Mouse (Mus musculus) heart, embryonic 11.5 days (tissue): ENCODE results near the gene Gpsm3. TPM values are rescaled to one million over a fixed set of nuclear protein-coding genes. Genes with fewer than 3 reads are reported as not detected.
A peak's percentile ranks its signal among the peaks of the same experiment; 100 is the strongest.

Source experiments
- ATAC-seq: fragments of 200-750 bp; cut with Nextera tagmentation; replicated peaks from 2 replicates; pipeline ENCODE4 v1.8.0; 2017; ENCODE audit warnings: moderate library complexity; ENCODE audit not compliant: insufficient number of reproducible peaks, low FRiP score, low TSS enrichment
- H3K27ac ChIP-seq: fragments of 300-500 bp; sonication (generic); 2 replicates; pipeline ENCODE4 v1.5.1; 2014; ENCODE audit warnings: mild to moderate bottlenecking, low read depth, low read length
- H3K27me3 ChIP-seq: fragments of 300-500 bp; sonication (generic); 2 replicates; pipeline ENCODE4 v1.6.1; 2014; ENCODE audit warnings: mild to moderate bottlenecking, low read length, mixed read lengths; ENCODE audit not compliant: control insufficient read depth, insufficient read depth
- H3K36me3 ChIP-seq: fragments of 300-500 bp; sonication (generic); 2 replicates; pipeline ENCODE4 v1.6.1; 2014; ENCODE audit warnings: mild to moderate bottlenecking, low read length, moderate library complexity, mixed read lengths; ENCODE audit not compliant: control insufficient read depth, insufficient read depth
- H3K4me1 ChIP-seq: fragments of 300-500 bp; sonication (generic); 2 replicates; pipeline ENCODE4 v1.6.1; 2014; ENCODE audit warnings: low read length; ENCODE audit not compliant: control insufficient read depth, insufficient read depth
- H3K4me2 ChIP-seq: fragments of 300-500 bp; sonication (generic); 2 replicates; pipeline ENCODE4 v1.6.1; 2014; ENCODE audit warnings: mild to moderate bottlenecking, moderate library complexity
- H3K4me3 ChIP-seq: fragments of 300-500 bp; sonication (generic); 2 replicates; pipeline ENCODE4 v1.5.1; 2014; ENCODE audit warnings: low read depth, low read length
- H3K9ac ChIP-seq: fragments of 300-500 bp; sonication (generic); 2 replicates; pipeline ENCODE4 v1.6.1; 2014; ENCODE audit warnings: mild to moderate bottlenecking, low read depth, low read length, moderate library complexity
- H3K9me3 ChIP-seq: fragments of 300-500 bp; sonication (generic); replicated peaks from 2 replicates; pipeline ENCODE4 v1.6.1; 2016; ENCODE audit warnings: low read length; ENCODE audit not compliant: control insufficient read depth
- WGBS: fragments of 180-500 bp; shearing (Covaris S2); extraction: QIAGEN DNeasy Blood & Tissue Kit; methylation state at CpG from one replicate; pipeline ENCODE4 v1.1.7; 2014; ENCODE audit not compliant: insufficient replicate concordance; 5-methylcytosine and 5-hydroxymethylcytosine counted together
- polyA plus RNA-seq: library from polyadenylated mRNA; unstranded; fragments of >200 nt; fragmentation: Nextera tagmentation; extraction: Ambion mirVana; gene quantifications from 2 replicates; pipeline ENCODE4 v1.2.1, GENCODE M21; 2014

Gpsm3 gene
- polyA plus RNA-seq, 1 experiment from 2014 or later, result 10.3 TPM

DNA sequence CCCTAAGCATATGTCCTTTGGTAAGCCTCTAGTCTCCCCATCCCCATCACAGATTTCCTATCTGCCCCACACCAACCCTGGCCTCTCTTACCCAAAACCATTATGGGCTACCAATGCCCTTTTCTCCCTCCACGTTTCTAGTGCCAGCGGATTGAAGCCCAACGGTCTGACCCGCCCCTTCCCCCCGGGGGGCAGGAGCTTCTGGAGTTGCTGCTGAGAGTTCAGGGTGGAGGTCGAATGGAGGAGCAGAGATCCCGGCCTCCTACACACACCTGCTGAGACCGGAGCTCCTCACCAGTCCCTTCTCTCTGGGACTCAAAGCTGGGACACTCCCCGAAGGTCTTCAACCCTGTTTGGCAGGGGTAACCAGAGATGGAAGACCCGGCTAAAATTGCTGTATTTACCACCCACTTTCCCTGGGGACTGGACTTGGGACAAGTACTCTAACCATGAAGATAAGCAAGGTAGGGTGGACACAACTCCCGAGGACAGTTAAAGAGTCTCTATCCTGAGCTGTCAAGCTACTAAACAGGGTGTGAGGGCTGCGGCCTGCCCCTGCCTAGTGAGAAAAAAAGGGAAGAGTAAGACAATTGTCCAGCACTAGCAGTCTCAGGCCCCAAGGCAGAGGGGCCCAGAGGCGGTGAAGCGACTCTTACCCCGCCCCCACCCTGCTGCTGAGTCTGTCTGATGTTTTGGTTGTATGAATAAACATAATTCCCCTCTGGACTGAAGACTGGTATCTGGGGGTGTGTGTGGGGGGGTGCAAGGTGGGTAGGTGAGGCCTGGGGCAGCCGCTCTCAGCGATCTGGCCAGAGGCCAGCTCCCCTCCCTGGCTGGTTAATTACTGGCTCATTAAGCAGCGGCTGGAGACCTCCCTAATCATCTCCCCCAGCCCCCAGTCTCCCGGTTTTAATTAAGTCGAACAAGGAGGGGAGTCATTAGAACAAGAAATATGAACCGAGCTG lies 1.7 kb downstream of the Gpsm3 start, which contains the start of gene Pbx2:
Pbx2 (plus strand) TSS at position 238 of the 965 bp plus-strand sequence.
- Histone ChIP-seq H3K9me3 (no peaks in the 10 kb centered on the region), H3K36me3 (peaks cover 9% of the 10 kb centered on the region; the same call in 1 of the 2 replicates), H3K4me1 (peaks cover 62% of the 10 kb centered on the region), H3K4me3 (peak within 1 kb of the TSS; percentile 83), H3K27me3 (no peaks in the 10 kb centered on the region), H3K27ac (peak within 1 kb of the TSS; percentile 97), H3K9ac (peak within 1 kb of the TSS; percentile 98), H3K4me2 (peak within 1 kb of the TSS; percentile 92)
- no peak for ATAC-seq
- WGBS, result 7% methylated on average over 21 of the region's 21 CpGs

DNA sequence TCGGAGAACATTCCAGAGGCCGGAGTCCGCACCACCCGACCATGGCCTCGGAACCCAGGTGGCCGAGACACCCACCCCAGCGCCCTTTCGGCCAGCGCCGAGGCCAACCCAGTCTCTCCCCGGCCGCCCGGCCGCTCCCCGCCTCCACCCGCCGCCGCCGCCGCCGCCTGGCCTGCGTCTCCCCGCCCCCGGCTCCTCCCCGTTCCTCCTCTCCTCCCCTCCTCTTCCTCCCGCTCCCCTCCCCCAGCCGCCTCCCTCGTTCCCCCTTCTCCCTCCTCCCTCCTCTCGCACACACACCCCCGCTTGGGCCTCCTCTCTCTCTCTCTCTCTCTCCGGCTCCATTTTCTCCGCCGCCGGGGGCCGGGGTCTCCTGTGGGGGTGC lies 2.4 kb downstream of the Gpsm3 start:
- peak; percentile 60 for ATAC-seq
- H3K36me3 ChIP-seq, result peaks cover 9% of the 10 kb centered on the region; the same call in 1 of the 2 replicates
- peak overlapping the region; percentile 97 for H3K27ac ChIP-seq
- peak overlapping the region; percentile 98 for H3K9ac ChIP-seq
- peak overlapping the region; percentile 92 for H3K4me2 ChIP-seq
- H3K9me3 ChIP-seq, result no peaks in the 10 kb centered on the region
- no peaks in the 10 kb centered on the region for H3K27me3 ChIP-seq
- peak overlapping the region; percentile 83 for H3K4me3 ChIP-seq
- H3K4me1 ChIP-seq, result peaks cover 58% of the 10 kb centered on the region
- 0% methylated on average over 22 of the region's 35 CpGs for WGBS

- H3K27me3 ChIP-seq, result no peaks in the 10 kb centered on the region
- H3K36me3 ChIP-seq, result peaks cover 9% of the 10 kb centered on the region; the same call in 1 of the 2 replicates
- H3K9me3 ChIP-seq, result no peaks in the 10 kb centered on the region
- peak overlapping the region; percentile 83 for H3K4me3 ChIP-seq
- H3K4me1 ChIP-seq, result peaks cover 63% of the 10 kb centered on the region
- no peak for ATAC-seq
- H3K9ac ChIP-seq, result peak overlapping the region; percentile 98
- H3K27ac ChIP-seq, result peak overlapping the region; percentile 97
- WGBS, result 2% methylated on average over 32 of the region's 32 CpGs
- H3K4me2 ChIP-seq, result peak overlapping the region; percentile 92
Measured at GRCm38 (mm10) chr17:34592581-34593549, 3.3 kb downstream of the Gpsm3 start.

- no peaks in the 10 kb centered on the region for H3K9me3 ChIP-seq
- H3K36me3 ChIP-seq, result peaks cover 9% of the 10 kb centered on the region; the same call in 1 of the 2 replicates
Measured at GRCm38 (mm10) chr17:34593752-34594525, 4.3 kb downstream of the Gpsm3 start.

DNA sequence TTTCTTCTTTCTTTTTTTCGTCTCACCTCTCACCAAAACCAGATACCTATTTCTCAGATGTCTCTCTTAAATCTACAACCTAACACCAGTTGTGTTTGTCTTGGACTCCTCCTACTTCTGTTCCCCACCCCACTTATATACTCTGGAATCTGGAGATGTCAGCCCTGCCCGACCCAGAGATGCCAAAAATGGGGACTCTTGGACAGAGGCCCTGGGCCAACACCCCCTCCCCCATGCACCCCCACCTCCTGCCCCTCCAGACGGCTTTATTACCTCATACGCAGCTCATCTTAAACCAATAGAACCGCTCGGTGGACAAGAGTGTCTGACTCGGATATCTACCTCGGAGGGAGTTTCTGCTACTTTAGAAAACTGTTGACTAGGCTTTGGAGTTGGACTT lies 6.5 kb downstream of the Gpsm3 start:
- peaks cover 47% of the 10 kb centered on the region for H3K4me1 ChIP-seq
- H3K4me3 ChIP-seq, result no peak overlapping the region
- H3K27ac ChIP-seq, result no peak overlapping the region
- WGBS, result 70% methylated on average over 8 of the region's 8 CpGs
- no peaks in the 10 kb centered on the region for H3K27me3 ChIP-seq
- H3K9me3 ChIP-seq, result no peaks in the 10 kb centered on the region
- no peak overlapping the region for H3K4me2 ChIP-seq
- no peak overlapping the region for H3K9ac ChIP-seq
- peaks cover 15% of the 10 kb centered on the region for H3K36me3 ChIP-seq
- ATAC-seq, result no peak

More at GRCm38 (mm10) chr17:34593752-34594525, 4.3 kb downstream of the Gpsm3 start:
- Histone ChIP-seq H3K4me3 (peak overlapping the region; percentile 83), H3K9ac (peak overlapping the region; percentile 98), H3K27me3 (no peaks in the 10 kb centered on the region), H3K4me2 (peak overlapping the region; percentile 92), H3K4me1 (peaks cover 64% of the 10 kb centered on the region), H3K27ac (peak overlapping the region; percentile 97; the same call in 1 of the 2 replicates)
- 65% methylated on average over 34 of the region's 34 CpGs for WGBS
- ATAC-seq, result no peak

GRCm38 (mm10) chr17:34597566-34598095 lies 8.0 kb downstream of the Gpsm3 start, which contains the start of gene Ager:
Gene Ager (plus strand): TSS chr17:34597862.
- Histone ChIP-seq H3K9me3 (no peaks in the 10 kb centered on the region), H3K4me1 (peaks cover 48% of the 10 kb centered on the region), H3K27me3 (no peaks in the 10 kb centered on the region), H3K36me3 (peaks cover 15% of the 10 kb centered on the region), H3K4me2 (peak within 1 kb of the TSS; percentile 34), H3K4me3 (no peak within 1 kb of the TSS), H3K9ac (peak within 1 kb of the TSS; percentile 56; the same call in 1 of the 2 replicates), H3K27ac (no peak within 1 kb of the TSS)
- no peak for ATAC-seq
- 20% methylated on average over 6 of the region's 6 CpGs for WGBS

- H3K27ac ChIP-seq, result no peak overlapping the region
- H3K4me2 ChIP-seq, result no peak overlapping the region
- peaks cover 34% of the 10 kb centered on the region for H3K4me1 ChIP-seq
- no peak for ATAC-seq
- no peaks in the 10 kb centered on the region for H3K9me3 ChIP-seq
- peaks cover 11% of the 10 kb centered on the region for H3K36me3 ChIP-seq
- no peaks in the 10 kb centered on the region for H3K27me3 ChIP-seq
- no peak overlapping the region for H3K9ac ChIP-seq
- no peak overlapping the region for H3K4me3 ChIP-seq
- 76% methylated on average over 9 of the region's 9 CpGs for WGBS
Measured at GRCm38 (mm10) chr17:34599891-34600290, 10.3 kb downstream of the Gpsm3 start.
